Mouse (Mus musculus) heart, postnatal 0 days (tissue): ENCODE measurements around the gene Rbm28.

Source experiments
- CTCF ChIP-seq: IDR thresholded peaks from 2 replicates; pipeline ENCODE4 v1.5.1; 2016; ENCODE audit warnings: antibody characterized with exemption, control low read depth, low read depth
- EP300 ChIP-seq: IDR thresholded peaks from 2 replicates; pipeline ENCODE4 v1.6.1; 2016; ENCODE audit warnings: antibody characterized with exemption, low read depth

DNA sequence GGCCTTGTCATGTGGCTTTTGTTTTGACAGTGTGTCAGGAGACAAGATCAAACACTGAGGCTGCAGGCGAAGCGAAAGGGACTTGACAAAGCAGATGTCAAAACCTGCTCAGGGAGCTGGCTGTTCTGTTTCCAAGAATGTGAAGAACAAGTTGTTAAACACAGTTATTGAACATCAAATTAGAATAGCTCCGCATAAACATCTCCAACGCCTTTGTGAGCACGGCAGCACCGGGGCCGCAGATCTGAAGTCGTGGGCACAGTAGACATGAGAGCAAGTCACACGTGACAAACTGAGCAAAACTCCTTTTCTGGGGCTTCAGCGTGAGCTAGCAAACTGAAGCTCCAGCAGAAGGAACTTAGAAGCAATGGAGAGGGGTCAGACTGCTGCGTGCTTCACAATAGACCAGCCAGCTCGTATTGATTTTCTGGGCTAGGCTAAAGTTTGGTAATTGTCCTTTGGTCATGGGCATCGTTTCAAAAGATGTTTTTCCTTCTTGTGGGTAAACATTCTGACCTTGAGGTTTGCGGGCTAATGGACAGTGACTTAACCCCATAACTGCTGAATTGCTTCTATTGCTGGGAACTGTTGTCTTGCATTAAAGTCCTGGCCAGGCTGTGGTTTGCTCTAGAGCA lies 65.2 kb downstream of the Rbm28 start:
- TF ChIP-seq CTCF (no peak), EP300 (no peak)
